Mouse (Mus musculus) CH12.LX (cell line): ENCODE results near the gene Cks2.

ENCODE experiments used
- CTCF ChIP-seq, 2 experiments: IDR thresholded peaks in 1 of 2; conservative IDR thresholded peaks in 1 of 2; 2 replicates each; pipeline ENCODE4 v1.5.1; 2011 to 2012; ENCODE audit warnings: low read depth in 2 of 2, low read length in 2 of 2, improper control_type of control experiment in 1 of 2, inconsistent platforms in 1 of 2, mild to moderate bottlenecking in 1 of 2, moderate library complexity in 1 of 2
- E2F4 ChIP-seq: IDR thresholded peaks from 2 replicates; pipeline ENCODE4 v1.6.1; 2011; ENCODE audit warnings: low read depth, low read length, improper control_type of control experiment; ENCODE audit not compliant: insufficient replicate concordance
- ELF1 ChIP-seq: IDR thresholded peaks from 2 replicates; pipeline ENCODE4 v1.6.1; 2014; ENCODE audit warnings: low read depth, mild to moderate bottlenecking, inconsistent platforms, low read length, improper control_type of control experiment
- JUND ChIP-seq: conservative IDR thresholded peaks from 2 replicates; pipeline ENCODE4 v1.6.1; 2011; ENCODE audit warnings: low read depth, low read length, improper control_type of control experiment
- MAFK ChIP-seq: IDR thresholded peaks from 2 replicates; pipeline ENCODE4 v1.6.1; 2011; ENCODE audit warnings: low read length, improper control_type of control experiment; ENCODE audit not compliant: insufficient replicate concordance
- MAX ChIP-seq: IDR thresholded peaks from 2 replicates; pipeline ENCODE4 v1.6.1; 2011; ENCODE audit warnings: low read length, improper control_type of control experiment
- MEF2A ChIP-seq: IDR thresholded peaks from 2 replicates; pipeline ENCODE4 v1.6.1; 2014; ENCODE audit warnings: low read depth, mild to moderate bottlenecking, inconsistent platforms, low read length, improper control_type of control experiment, borderline replicate concordance
- MYC ChIP-seq: IDR thresholded peaks from 2 replicates; pipeline ENCODE4 v1.6.1; 2011; ENCODE audit warnings: low read depth, mild to moderate bottlenecking, improper control_type of control experiment, low read length
- POLR2A ChIP-seq: IDR thresholded peaks from 2 replicates; pipeline ENCODE4 v1.6.1; 2011; ENCODE audit warnings: low read depth, mild to moderate bottlenecking, improper control_type of control experiment, low read length
- RAD21 ChIP-seq: IDR thresholded peaks from 2 replicates; pipeline ENCODE4 v1.6.1; 2011; ENCODE audit warnings: low read depth, mild to moderate bottlenecking, low read length, improper control_type of control experiment, moderate library complexity
- RCOR1 ChIP-seq: conservative IDR thresholded peaks from 2 replicates; pipeline ENCODE4 v1.6.1; 2012; ENCODE audit warnings: low read depth, mild to moderate bottlenecking, inconsistent platforms, low read length, improper control_type of control experiment
- SIN3A ChIP-seq: IDR thresholded peaks from 2 replicates; pipeline ENCODE4 v1.6.1; 2012; ENCODE audit warnings: low read length, improper control_type of control experiment, inconsistent platforms
- TCF12 ChIP-seq: IDR thresholded peaks from 2 replicates; pipeline ENCODE4 v1.6.1; 2014; ENCODE audit warnings: low read depth, mild to moderate bottlenecking, inconsistent platforms, low read length, improper control_type of control experiment
- ZNF384 ChIP-seq: IDR thresholded peaks from 2 replicates; pipeline ENCODE4 v1.6.1; 2012; ENCODE audit warnings: low read depth, low read length, improper control_type of control experiment, inconsistent platforms

GRCm38 (mm10) chr13:51648237-51648636, 3.2 kb downstream of the Cks2 start:
- TF ChIP-seq MAFK (peak; percentile 57; the same call in 1 of the 2 replicates), POLR2A (no peak), E2F4 (no peak), RCOR1 (no peak), CTCF (conservative IDR thresholded peaks at IDR 0.05 in 1 of 2, IDR thresholded peaks at IDR 0.05 in 1 of 2; ENCODE audit: low read depth in 2 of 2, low read length in 2 of 2) (no peak), TCF12 (no peak), MYC (no peak), MAX (no peak), RAD21 (no peak), SIN3A (0 out of 2 replicates have a peak, but pooled peaks have one; percentile 60), ELF1 (no peak), MEF2A (no peak), JUND (no peak), ZNF384 (no peak)
